Mouse (Mus musculus): Measurements from ENCODE around the gene Rnf5.

The Rnf5 gene

DNA sequence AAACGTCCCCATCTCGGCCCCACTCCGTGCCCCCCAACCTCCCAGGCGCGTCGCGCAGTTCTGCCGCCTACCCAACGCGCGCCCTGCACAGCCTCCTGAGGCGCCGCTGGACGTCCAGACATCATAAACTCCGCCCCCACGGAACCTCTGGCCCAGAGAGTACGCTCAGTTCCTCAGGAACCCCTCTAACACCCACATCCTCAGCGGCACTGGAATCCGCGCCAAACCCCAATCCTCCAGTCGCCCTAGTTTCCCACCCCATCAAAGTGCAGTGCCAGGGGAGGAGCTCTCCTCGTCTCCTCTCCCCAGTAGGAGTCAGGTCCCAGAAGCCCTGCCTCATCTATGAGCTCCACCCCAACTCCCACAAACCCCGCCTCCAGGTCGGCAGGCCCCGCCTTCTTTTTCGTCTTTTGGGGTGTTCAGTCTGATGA is 28.8 kb upstream of the Rnf5 start:
- peak; percentile 79 to 87 for DNase-seq (ENCODE audit: low spot score in 2 of 2)

GRCm38 (mm10) chr17:34631647-34632046 is 28.2 kb upstream of the Rnf5 start:
- DNase-seq (ENCODE audit: low spot score in 2 of 2) = no peak

DNA sequence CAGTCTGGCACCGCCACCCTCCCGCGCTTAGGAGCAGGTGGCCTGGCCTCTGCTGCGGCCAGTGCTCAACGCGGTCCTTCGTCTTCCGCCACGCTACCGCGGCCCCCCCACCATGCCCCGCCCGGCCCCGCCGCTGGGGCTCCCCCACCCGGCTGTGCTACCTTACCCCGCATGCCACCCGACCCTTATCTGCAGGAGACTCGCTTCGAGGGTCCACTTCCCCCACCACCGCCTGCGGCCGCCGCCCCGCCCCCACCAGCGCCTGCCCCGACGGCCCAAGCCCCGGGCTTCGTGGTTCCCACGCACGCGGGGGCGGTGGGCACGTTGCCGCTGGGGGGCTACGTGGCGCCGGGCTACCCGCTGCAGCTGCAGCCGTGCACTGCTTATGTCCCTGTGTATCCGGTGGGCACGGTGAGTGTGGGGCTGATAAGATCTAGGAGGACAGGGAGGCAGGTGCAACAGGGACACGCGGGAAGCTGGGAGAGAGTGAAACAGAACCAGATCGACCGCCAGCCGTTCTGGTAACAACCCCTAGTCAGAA is 27.3 kb upstream of the Rnf5 start:
- no peak for DNase-seq (ENCODE audit: low spot score in 2 of 2)

- DNase-seq (ENCODE audit: low spot score in 2 of 2) = no peak
These were observed 26.5 kb upstream of the Rnf5 start for GRCm38 (mm10) chr17:34629796-34630603.

GRCm38 (mm10) chr17:34629221-34629751 is 25.8 kb upstream of the Rnf5 start, which contains the start of gene Prrt1:
Gene Prrt1 (plus strand): TSS chr17:34629533.
- DNase-seq (ENCODE audit: low spot score in 2 of 2) = no peak

GRCm38 (mm10) chr17:34628644-34628967 is 25.1 kb upstream of the Rnf5 start:
- no peak for DNase-seq (ENCODE audit: low spot score in 2 of 2)

- peak in 1 of 2 experiments; percentile 58 for DNase-seq (ENCODE audit: low spot score in 2 of 2)
These were observed 24.6 kb upstream of the Rnf5 start, which contains the start of gene Ppt2 for GRCm38 (mm10) chr17:34627943-34628643. Gene Ppt2 (minus strand): TSS chr17:34628510.

DNA sequence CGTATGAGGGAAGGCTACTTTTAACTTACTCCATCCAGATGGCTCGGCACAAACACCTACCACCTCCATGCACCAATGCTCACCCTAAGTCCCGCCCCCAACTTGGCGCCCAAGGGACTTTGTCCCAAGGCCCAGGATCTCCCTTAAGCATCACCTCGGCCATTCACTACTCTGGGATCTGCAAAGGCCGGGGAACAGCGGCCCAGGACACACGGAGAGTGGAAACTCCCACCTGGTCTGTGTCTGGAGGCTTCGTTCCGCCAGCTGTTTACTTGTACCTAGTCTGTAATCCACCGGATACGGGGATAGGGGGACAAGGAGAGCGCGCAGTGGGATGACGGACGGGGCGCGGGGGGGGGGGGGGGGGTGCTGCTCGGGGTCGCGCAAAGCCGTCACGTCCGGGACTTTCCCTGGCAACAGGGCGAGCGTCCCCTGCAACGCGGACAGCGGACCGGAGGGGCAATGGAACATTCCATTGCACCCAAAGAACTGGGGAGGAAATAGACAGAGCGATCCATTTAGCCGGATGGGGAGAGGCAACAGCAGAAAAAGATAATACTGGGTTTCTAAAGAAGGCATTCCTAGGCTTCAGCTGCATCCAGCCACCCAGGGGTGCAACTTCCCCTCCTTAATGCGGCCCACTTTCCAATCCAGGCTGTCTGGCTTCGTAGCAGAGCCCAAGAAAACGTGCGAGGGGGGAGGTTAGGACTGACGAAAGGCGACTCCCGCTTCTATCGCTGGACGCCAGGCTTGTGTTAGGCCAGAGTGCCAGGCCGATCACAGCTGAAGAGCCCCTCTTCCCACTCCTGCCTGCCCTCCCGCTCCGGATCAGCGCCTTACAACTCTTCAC is 23.8 kb upstream of the Rnf5 start:
- peak; percentile 70 to 87 for DNase-seq (ENCODE audit: low spot score in 2 of 2)

GRCm38 (mm10) chr17:34626773-34627092 is 23.2 kb upstream of the Rnf5 start:
- DNase-seq (ENCODE audit: low spot score in 2 of 2) = no peak

- DNase-seq (ENCODE audit: low spot score in 2 of 2) = no peak
These were observed 22.7 kb upstream of the Rnf5 start for GRCm38 (mm10) chr17:34626062-34626772.

DNA sequence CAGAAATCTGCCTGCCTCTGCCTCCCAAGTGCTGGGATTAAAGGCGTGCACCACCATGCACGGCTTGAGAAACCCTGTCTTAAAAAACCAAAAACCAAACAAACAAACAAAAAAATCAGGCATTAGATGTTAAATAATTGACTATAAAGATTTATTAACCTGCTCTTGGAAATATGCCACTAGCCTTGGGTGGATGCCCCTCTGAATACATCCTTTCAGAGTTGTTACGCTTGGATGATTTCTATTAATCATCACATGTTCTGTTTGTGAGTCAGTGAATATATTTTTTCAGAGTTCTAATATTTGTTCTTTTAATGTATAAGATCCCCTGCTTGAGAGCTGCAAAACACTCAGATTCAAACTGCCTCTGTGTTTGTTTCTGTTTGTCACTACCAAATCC is 21.5 kb upstream of the Rnf5 start:
- no peak for DNase-seq (ENCODE audit: low spot score in 2 of 2)

- DNase-seq (ENCODE audit: low spot score in 2 of 2) = no peak
These were observed 19.7 kb upstream of the Rnf5 start for GRCm38 (mm10) chr17:34623161-34623560.

DNA sequence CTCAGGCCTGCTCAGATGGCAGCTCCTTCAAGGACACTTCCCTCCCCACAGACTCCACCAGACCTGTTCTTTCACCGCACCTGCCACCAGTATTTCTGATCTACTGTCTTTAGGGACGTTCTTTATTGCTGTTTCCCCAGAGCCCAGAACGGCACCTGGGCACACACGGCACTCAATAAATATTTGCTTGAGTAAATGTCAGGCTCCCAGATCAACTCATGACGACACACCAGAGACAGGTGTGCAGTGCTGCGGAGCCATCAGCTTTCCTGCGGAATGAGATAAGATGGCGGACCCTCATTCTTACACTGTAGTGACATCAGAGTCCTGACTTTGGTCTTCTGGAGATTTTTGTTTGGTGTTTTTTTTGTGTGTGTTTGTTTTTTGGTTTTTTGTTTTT is 17.5 kb upstream of the Rnf5 start:
- no peak for DNase-seq (ENCODE audit: low spot score in 2 of 2)

DNA sequence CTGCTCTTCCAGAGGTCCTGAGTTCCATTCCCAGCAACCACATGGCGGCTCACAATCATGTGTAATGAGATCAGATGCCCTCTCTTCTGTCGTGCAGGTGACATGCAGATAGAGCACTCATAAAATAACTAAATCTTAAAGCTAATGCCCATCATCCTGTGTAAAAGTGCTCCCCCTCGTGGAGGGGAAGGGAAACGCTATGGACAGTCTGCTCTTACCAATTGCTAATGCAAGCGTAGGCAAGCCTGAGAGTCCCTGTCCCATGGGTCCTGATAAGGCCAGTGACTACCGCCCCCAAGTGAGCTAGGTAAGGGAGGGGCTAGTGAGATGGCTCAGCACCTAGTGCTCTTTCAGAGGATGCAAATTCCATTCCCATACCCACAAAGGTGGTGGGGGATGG is 15.5 kb upstream of the Rnf5 start:
- peak; percentile 59 to 72 for DNase-seq (ENCODE audit: low spot score in 2 of 2)

GRCm38 (mm10) chr17:34615871-34616270 is 12.4 kb upstream of the Rnf5 start, which contains the start of gene Egfl8:
Gene Egfl8 (minus strand): TSS chr17:34615971.
- no peak for DNase-seq (ENCODE audit: low spot score in 2 of 2)

DNA sequence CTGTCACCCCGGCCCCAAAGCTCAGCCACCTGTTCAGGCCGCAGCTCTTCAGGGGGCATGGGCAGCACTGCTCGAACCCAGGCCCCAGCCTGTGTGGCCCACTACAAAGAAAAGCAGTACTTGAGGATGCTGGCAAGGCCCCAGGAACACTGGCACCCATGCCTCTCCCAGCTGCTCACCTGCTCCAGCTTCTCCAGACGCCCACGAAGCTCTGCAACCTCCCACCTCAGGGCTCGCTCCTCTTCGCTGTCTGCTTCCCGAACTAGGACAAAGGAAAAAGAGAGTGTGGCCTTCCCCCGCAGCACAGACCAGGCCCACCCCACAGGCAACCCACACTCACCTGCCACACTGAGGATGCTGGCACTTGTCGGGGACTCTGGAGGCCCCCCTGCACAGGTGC is 10.3 kb upstream of the Rnf5 start:
- DNase-seq (ENCODE audit: low spot score in 2 of 2) = no peak

- no peak for DNase-seq (ENCODE audit: low spot score in 2 of 2)
These were observed 9.7 kb upstream of the Rnf5 start for GRCm38 (mm10) chr17:34613054-34613645.

DNA sequence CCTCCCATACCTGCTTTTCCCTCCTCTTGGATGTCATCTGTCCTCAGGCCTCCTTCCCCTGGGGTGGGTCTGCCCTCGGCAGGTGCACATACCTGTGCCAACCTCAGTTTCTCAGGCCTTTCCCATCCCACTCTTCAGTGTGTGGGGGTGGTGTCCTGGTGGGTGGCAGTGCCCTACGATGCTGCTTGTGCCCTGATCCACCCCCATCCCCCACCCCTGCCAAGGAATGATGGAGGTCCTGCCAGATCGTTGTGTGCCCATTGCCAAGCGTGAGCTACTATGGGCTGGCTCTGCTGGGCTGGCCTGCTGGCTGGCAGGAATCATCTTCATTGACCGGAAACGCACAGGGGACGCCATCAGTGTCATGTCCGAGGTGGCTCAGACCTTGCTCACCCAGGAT is 7.6 kb upstream of the Rnf5 start:
- DNase-seq (ENCODE audit: low spot score in 2 of 2) = no peak

DNA sequence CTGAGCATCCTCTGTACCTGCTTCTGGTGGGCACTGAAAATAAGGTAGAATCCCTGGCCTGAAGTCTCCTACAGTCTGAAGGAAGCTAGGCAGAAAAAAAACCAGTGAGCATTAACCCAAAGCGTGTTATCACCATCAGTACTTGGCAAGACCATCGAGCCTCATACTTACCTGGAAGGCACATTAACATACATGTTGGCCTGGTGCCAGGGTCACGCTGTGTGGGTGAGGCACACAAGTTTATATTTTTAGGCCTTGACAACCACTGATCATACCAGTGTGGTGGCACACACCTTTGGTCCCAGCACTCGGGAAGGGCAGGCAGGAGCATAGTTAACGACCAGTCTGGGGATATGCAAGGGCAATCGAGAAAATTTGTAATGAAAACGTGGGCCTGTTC is 4.5 kb upstream of the Rnf5 start:
- DNase-seq (ENCODE audit: low spot score in 2 of 2) = no peak

DNA sequence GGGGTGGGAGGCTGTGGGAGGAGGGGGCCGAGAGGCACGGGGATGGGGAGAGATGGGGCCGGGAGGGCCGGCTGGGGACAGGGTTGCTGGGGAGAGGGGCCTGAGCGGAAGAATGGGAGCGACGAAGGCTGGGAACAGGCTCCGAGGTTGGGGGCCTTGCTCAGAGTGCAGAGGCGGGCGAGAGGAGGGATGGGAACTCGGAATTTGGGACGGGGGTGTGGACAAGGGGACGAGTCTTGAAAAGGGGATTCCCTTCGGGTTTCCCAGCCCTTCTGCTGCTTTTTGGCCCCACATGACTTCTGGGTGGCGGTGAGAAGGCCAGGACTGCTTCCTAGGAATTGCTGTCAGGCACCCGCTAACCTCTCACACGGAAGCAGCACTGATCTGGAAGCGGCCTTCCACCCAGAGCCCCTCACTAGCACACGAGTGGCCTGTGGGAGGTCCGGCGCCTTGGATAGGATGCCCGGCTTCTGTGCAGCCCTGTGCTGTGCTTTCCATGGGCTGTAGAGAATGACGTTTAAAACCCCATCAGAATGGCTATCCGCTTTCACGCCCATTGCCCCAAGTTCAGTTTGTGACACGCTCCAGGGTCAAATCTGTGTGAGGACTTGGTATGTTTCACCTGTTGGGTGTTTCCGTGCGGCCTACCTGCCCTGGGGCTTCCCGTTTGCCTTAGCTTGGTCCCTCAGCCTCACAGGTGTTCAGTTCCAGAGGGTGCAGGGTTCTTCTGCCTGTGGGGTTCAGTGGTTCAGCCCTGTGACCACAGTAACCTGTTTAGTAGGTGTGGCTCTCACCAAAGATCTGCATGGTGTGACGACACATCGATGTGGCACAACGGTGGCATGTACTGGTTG is 2.9 kb upstream of the Rnf5 start:
- DNase-seq (ENCODE audit: low spot score in 2 of 2) = no peak
